Mouse (Mus musculus) heart, postnatal 25 days (tissue): ENCODE data around the gene Nudt9. TPM values are rescaled to one million over a fixed set of nuclear protein-coding genes. Genes with fewer than 3 reads are reported as not detected.
"Not testable (repeated sequence)": the region's sequence is repeated elsewhere in the genome, so short reads cannot be mapped to it uniquely, and the experiment has no call there.

Experiments
- DNase-seq: peaks from one replicate; pipeline ENCODE4 v3.0.0; 2022; ENCODE audit warnings: low spot score
- intact Hi-C: fragments of 180-260 bp; cut with DNase I; formaldehyde crosslinking; loops from one replicate; pipeline ENCODE4 v1.15.1; 2025
- total RNA-seq, 2 experiments: library from RNA; stranded (reverse); gene quantifications; 2 replicates each; pipeline ENCODE4 v1.2.3; 2021

Gene Nudt9
- total RNA-seq, result 10 to 100 TPM; 51.4 to 52.3 TPM

DNA sequence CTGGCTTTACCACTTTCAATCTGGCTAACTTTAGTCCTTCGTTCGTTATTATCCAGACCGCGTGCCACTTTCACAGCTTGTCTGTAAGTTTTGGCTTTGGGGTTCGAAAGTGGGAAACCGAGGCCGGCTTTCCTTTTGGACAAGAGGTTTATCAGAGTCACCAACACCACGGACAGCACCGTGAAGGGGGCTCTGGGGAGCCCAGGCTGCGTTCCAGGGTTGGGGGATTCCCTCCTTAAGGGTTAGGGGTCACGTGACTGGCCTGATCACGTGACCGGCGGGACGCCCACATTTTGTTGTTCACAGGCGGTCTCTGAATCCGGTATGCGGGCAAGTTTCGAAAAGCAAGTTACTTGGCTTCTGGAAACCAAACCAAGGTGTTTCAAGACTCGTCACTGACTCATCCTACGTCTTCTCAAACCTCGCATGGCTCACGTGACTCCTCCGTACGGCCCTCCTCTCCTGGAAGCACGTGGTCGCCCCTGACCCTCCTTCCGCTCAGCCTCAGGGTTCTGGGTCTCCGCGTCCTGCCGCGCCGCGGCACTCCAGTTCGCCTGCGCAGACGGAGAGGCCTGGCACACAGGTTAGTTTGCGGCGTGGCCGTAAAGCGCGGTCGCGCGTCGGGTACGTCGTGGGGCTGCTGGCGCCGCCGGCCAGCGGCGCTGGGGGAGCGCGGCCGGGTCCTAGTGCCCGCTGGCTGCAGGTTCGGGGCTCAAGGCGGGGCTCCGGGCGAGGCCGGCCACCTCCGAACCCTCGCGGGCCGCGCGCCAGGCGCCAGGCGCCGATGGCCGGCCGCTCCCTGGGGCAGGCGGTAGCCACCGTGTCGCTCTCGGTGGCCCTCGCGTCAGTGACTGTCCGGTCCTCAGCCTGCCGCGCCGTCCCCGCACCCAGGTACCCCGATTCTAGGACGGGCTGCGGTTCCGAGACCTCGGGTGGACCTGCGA, at the start of gene Nudt9:
Gene Nudt9 (plus strand): TSS at position 51 of the 944 bp plus-strand sequence.
- intact Hi-C loops, result loop anchor here (2.0 to 5.0 kb wide), 2 partner anchors 26 to 526 kb away; partner anchors contain the start of gene Hsd17b11
- DNase-seq, result peak; percentile 96

DNA sequence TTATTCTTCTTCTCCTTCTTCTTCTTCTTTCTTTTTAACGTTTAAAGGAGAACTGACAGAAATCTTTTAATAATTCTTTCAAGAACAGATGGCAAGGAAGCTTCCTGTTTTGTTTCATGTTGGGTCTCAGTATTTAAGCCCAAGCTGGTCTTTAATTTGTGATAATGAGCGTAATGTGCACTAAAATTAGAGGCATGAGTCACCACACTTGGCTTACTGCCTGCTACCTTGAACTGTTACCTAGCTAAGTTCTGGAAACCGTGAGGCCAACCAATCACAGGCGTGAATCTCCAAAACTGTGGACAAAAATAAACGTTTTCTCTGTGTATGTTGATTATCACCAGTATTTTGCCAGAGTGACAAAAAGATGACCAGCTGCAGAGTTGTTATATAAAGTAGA, 47.4 kb upstream of the Nudt9 start:
- no peak for DNase-seq
- intact Hi-C loops, result loop anchor here (5.0 kb wide), 1 partner anchor 339 kb away; no protein-coding TSS in a partner anchor

DNA sequence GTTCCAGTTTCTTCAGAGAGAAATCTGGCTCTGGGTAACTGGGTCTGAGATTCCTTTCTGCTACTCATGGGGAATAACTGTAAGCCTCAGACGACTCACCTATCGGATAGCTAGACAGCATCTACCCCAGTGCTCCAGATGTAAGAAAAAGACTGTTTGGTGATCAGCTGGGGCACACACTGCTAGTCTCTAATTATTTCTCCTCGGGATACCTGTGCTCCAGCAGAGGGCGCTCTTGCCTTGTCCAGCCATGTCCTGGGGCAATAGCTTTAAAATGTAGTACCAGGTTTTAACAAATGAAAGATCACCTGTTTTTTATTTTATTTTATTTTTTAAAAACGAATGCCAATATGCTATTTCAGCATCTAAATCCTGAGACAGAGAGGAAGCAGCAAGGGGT, 46.4 kb upstream of the Nudt9 start:
- peak; percentile 50 for DNase-seq
- intact Hi-C loops, result loop anchor here (1.0 to 5.0 kb wide), 4 partner anchors 40 to 338 kb away; no protein-coding TSS in a partner anchor

DNA sequence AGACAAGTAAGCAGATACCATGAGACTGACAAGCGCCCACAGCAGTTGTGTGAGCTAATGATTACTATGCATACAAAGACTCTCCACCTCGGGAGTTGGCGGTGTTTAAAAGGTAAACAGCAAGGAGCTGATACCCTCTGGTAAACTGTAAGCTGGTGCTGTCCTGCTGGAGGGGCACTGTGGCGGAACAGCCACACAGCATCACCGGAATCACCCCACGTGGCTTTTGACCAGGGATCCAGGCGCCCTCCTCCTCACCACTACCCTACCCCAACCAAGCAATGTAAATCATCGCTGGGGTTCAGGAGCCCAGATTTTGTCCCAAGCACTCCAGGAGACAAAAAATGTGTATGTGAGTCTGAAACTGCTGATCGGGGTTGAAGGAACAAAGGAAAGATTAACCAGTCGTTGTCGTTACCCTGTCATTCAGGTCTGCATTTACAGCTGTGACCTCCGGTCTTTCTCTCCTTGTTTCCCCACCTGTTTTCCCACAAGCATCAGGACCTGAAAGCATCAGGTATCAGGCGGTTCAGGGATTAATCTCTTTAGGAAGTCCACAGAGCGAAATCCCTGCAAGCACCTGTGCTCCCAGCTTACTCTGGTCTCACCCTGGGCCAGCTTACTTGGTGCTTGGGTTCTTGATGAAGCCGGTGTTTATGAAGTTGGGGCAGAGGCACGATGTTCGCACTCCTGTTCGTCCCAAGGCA, 43.4 kb upstream of the Nudt9 start:
- no peak for DNase-seq
- intact Hi-C loops, result loop anchor here (5.0 kb wide), 2 partner anchors 55 to 70 kb away; no protein-coding TSS in a partner anchor

DNA sequence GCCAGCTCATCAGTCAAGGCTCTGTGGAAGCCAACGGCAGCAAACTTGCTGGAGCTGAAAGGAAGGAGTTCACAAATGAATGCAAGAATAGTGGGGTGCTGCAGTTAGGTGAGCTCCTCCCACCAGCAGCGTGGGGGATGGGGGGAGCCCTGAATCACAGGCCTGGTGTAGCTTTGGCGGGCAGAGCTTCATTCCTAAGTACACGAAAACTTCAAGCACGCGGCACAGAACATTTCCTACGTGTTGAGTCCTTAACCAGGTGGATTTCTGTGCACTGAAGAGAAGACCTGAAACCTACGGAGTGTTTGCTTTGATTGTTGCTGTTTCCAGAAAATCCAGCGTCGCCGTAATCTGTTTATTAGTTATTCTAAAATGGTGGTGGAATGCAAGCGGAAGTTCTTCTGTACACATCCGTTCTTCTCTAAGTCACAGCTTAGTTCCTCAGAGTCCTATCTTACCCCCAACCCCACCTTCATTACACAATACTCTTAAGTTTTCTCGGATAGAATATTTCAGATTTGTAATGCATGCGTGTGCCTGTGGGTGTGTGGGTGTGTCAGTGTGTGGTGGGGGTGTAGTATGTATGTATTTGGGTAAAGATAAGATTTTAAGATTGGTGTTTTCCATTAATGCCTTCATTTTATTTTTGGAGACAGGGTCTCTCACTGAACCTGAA, 42.7 kb upstream of the Nudt9 start:
- no peak for DNase-seq
- intact Hi-C loops, result loop anchor here (5.0 kb wide), 2 partner anchors 54 to 69 kb away; no protein-coding TSS in a partner anchor

DNA sequence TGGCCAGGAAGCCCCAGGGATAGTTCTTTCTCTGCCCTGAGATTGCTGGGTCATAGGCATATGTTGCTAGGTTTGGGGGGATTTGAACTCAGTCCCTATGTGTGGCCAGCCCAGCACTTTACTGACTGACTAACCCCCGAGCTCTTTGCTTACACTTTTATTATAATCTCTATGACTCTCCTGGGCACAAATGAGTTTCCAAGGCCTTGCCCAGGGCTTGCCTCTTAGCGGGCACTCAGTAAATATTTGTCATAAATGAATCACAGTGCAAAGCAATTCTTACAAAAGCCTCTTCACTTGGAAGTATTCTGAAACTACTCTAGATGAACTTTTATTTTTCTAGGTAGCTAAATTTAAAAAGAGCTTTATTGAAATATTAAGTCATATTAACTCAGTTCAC, 42.2 kb upstream of the Nudt9 start:
- DNase-seq, result no peak
- intact Hi-C loops, result loop anchor here (5.0 kb wide), 2 partner anchors 53 to 68 kb away; no protein-coding TSS in a partner anchor

DNA sequence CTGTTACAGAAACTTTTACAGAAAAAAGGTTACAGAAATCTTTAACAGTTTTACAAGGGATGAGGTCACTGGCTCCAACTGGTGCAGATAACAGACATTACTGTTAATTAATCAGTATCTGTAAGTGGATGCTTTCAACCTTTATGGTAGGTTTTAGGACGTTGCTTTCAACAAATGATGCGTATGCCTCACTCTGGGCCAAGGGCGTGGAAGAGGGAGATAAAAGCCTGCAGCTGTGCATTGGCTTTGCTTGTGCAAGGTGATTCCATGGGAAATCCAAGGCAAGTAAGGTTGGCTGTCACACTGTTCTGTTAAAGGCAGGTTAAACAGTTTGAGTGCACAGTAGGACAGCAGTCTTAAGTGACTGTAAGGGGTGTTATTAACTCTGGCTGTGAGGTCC, 39.3 kb upstream of the Nudt9 start:
- no peak for DNase-seq
- intact Hi-C loops, result no loop called here

DNA sequence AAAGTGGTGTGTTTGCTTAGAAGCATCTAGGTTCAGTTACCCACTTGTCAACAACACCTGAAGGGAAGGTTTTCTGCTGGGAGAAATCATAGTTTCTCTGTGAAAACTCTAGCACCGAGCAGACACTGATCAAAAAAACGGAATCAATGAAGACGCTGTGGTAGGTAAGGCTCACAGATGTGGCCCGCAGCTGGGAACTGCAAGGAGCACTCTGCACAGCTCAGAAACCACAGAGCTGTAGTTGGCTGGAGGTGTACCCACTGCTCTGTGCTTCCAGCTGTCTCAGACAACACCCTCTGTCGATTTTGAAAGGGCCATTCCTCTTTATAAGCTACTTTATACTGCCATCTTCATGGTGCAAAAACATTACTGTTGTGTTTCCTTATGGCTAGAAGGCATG, 38.3 kb upstream of the Nudt9 start:
- no peak for DNase-seq
- intact Hi-C loops, result no loop called here

DNA sequence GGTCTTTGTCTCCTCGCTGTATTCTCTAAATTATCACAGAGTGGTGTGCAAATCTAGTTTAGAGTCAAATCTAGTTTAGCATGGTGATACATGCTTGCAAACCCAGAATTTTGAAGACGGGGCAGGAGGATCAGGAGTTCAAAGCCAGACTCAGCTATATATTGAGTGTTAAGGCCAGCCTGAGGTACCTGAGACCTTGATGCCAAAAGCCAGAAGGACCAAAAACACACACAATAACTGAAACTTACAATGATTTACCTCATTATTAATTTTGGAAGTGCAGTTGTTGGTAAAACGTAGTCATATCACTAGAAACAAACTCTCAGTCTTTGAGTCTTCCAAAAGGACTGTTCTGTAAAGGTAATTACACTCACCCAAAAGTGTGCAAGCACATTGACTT, 36.7 kb upstream of the Nudt9 start:
- intact Hi-C loops, result no loop called here
- no peak for DNase-seq

DNA sequence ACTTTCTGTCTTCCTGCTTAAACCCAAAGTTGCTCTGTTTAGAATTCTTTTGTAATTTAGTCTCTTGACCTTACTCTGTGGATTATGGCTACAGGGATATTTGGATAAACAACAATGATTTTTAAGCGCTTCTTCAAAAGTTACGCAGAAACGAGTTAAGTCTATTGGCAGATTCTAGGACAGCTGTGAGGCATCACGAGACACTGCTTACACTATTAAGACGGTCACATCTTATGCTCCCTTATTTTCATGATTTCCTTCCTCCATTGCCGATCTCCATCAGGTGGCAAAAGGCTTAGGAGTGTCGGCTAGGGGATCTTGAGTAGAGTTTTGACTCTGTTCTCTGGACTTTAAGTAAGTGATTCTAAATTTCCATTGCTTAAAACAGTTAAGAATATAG, 35.8 kb upstream of the Nudt9 start:
- intact Hi-C loops, result no loop called here
- no peak for DNase-seq

DNA sequence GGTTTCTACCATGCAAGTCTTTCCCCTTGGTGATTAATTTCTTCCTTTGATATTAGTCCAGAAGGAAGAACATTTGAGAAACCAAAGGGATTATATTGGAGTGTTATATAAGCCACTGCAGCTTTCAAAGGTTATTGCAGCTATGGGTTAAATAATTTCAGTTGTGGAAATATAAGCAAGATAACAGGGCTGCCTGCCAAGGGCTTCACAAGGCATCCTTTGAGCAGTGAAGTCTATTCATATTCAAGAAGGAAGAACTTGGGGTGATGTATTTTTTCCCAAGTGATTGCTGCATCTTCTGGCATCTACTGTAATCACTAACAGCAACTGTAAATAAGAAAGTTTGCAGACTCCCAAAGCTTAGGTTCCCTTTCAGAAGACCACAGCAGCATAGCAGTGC, 34.7 kb upstream of the Nudt9 start:
- intact Hi-C loops, result no loop called here
- no peak for DNase-seq

DNA sequence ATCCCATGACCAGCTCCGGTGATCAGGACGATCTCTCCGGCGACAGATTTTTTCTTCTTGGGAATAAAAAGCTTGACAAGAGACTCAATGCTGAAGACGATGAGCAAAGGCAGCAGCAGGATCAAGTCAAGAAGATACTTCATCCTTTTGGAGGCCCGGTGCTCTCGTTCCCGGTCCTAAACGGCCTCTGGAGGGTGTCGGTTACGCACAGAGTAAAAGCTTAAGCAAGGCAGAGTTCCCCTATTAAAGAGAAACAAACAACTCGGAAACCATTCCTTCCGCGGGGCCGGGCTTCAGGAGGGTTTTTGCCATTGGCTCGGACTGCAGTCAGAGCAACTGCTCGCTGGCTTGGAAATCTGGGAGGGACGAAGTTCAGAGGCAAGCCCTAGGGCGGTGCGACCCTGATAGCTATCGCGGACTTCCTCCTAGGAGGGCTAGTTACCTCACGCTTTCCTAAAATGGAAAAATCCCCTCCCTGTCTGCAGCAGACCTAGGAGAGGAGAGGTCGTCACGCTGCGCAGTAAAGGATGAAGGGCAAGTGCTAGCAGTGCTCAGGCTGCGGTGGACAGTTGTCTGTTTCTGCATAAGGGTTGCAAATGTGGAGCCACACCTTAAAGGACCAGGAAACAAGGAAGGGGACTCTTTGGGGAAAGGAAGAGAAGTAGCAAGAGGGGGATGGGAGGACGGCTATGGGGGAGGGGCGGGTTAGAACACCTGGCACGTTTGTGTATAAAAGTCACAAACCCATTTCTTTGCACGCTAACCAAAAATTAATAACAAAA, 24.3 kb upstream of the Nudt9 start, which contains the start of gene Hsd17b11:
Gene Hsd17b11 (minus strand): TSS at position 323 of the 782 bp plus-strand sequence.
- intact Hi-C loops, result loop anchor here (2.0 kb wide), 1 partner anchor 25 kb away; the partner anchor contains the start of gene Nudt9
- DNase-seq, result peak; percentile 86

DNA sequence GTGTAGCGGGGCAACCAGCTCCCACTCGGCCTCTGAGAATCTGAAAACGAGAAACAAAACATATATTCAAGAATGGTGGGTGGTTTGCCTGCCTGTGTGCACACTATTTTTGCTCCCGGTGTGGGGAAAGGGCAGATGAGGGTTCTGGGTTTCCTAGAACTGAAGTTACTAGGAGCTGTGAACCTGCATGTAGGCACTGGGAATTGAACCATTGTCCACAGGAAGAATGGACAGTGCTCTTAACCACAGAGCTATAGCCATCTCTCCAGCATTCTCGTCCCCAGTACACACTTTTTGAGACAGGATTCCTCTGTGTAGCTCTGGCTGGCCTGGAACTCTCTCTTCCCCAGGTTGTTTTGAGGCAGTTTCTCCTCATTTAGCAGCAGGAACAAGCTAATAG, 23.5 kb upstream of the Nudt9 start:
- intact Hi-C loops, result no loop called here
- no peak for DNase-seq

DNA sequence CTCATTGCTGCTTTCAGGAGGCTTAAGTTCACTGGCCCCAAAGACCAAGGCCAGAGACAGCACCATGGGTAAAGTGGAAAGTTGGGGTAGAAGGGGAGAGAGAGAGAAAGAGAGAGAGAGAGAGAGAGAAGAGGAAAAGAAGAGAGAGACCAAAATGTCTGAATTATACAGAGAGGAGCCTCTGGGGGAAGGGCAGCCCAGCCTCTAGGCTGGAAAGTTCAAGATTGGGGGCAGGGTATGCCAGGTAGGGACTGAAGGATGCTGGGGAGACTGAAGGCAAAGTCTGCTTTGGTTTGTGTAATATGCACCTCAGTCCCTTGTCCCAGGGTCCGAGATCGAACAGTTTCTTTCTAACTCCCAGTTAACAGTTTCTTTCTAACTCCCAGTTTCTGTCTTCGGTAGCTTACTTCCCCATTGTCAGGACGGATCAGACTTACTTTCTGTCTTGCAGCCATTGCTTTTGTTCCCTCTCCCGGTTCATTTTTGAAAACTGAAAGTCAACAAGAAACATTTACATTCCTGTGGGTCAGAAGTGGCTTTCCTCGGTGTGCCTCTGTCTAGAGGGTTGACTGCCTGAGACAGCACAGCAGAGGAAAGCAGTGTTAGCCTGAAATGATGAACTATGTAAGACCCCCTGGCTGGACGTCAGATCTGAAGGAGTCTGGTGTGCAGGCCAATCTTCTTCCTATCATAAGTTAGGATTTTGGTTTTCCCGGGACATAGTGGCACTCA, 22.7 kb upstream of the Nudt9 start:
- intact Hi-C loops, result no loop called here
- DNase-seq, result no peak

DNA sequence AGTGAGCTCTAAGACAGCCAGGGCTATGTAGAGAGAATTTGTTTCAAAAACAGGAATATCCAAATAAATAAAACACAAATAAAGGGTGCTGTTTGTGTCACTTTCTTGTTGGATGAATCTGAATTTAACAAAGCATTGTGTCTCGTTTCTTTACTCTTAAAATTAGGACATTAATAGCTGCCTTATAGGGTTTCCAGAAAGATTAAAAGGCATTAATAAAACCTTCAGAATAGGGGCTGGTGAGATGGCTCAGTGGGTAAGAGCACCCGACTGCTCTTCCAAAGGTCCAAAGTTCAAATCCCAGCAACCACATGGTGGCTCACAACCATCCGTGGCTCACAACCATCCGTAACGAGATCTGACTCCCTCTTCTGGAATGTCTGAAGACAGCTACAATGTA, 21.9 kb upstream of the Nudt9 start:
- DNase-seq, intact Hi-C loops: not testable (repeated sequence)

DNA sequence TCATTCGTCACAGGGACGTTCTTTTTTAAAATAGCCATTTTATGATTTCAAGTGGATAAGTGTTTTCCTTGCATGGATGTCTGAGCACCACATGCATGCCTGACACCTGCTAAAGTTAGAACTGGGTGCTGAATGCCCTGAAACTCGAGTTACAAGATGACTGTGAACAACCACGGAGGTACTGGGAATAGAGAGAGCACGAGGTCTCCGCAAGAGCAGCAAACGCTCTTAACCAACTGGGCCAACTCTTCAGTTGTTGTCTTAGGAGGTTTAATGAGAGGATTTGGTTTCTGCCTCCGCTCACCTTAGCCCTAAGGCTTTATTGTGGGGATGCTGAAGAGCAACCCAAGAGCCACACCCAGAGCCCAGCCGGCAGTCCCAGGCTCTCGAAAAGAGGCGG, 21.3 kb upstream of the Nudt9 start:
- intact Hi-C loops, result no loop called here
- no peak for DNase-seq

DNA sequence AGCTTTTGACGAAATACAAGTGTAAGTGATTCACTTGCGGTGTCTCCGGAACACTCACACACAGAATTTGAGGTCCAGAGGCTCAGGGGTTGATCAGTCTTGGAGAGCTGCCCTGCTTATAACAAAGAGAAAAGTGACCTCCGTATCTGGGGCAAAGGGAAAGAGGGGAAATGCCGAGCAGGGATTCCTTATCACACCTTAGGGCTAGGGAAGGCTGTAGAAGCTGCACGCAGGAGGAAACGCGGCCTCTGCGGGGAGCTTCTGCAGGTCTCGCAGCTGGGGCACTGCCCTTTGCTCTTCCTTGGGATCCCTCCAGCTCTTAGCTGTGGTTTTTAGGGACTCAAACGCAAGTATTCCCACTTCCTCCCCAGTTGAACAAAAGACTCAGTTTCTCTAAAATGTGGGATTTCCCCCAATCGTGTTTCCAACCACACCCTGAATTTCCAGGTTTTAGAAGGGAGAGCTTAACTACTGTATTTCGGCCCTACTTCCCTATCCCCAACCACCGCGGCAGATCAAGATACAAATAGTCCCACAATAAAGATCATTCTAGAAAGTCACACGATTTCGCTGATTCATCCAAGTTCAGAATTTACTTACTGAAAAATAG, 20.8 kb upstream of the Nudt9 start:
- intact Hi-C loops, result no loop called here

DNA sequence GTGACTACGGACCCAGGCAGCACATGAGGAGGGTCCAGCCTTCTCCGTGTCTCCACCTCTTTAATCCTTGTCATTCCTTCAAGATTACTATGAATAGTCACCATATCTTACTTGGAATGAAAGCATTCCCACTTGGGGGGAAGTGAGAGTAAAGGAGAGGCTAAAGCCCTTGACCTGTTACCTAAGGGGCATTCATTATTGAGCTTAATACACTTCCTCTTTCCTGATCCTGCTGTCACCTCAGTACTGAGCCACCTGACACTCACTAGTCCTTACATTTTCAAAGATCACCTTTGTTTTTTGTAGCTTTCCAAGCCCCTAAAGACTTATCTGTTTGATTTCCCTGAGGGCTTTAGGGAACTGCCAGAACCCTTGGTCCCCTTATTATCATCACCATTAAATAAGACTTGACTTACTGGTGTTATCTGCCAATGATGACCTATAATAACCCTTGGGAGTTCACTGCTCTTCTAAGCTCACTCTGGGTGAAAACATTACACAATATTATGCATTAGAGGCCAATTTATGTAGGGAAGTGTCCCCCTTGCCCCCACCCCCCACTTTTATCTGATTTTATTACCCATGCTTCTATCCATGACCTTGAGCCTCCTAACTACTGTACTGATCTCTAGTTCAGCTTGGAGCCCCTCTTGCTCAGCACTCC, 13.5 kb upstream of the Nudt9 start:
- no peak for DNase-seq
- intact Hi-C loops, result no loop called here

More for the DNA sequence above, 20.8 kb upstream of the Nudt9 start:
- DNase-seq, result no peak
